Mouse (Mus musculus) liver, embryonic 11.5 days (tissue): ENCODE results near the gene Chst4. TPM values are rescaled to one million over a fixed set of nuclear protein-coding genes. Genes with fewer than 3 reads are reported as not detected.

ENCODE experiments used
- ATAC-seq: fragments of 200-750 bp; cut with Nextera tagmentation; replicated peaks from 2 replicates; pipeline ENCODE4 v1.8.0; 2017; ENCODE audit warnings: moderate number of reproducible peaks, mild to moderate bottlenecking, moderate TSS enrichment, moderate library complexity; ENCODE audit not compliant: low FRiP score
- DNase-seq: peaks from one replicate; pipeline ENCODE4 v3.0.0-alpha.2; 2017; ENCODE audit warnings: low spot score
- H3K27ac ChIP-seq: fragments of 300-500 bp; sonication (generic); 2 replicates; pipeline ENCODE4 v1.5.1; 2014; ENCODE audit warnings: mild to moderate bottlenecking, low read depth, low read length, control low read depth
- H3K27me3 ChIP-seq: fragments of 300-500 bp; sonication (generic); replicated peaks from 2 replicates; pipeline ENCODE4 v1.6.1; 2014; ENCODE audit warnings: low read length, mixed read lengths; ENCODE audit not compliant: control insufficient read depth, insufficient read depth
- H3K36me3 ChIP-seq: fragments of 300-500 bp; sonication (generic); 2 replicates; pipeline ENCODE4 v1.6.1; 2014; ENCODE audit warnings: mild to moderate bottlenecking, low read length, moderate library complexity, mixed read lengths; ENCODE audit not compliant: control insufficient read depth, insufficient read depth
- H3K4me1 ChIP-seq: fragments of 300-500 bp; sonication (generic); replicated peaks from 2 replicates; pipeline ENCODE4 v1.6.1; 2014; ENCODE audit warnings: low read length, mixed read lengths; ENCODE audit not compliant: control insufficient read depth, insufficient read depth
- H3K4me2 ChIP-seq: fragments of 300-500 bp; sonication (generic); 2 replicates; pipeline ENCODE4 v1.6.1; 2014; ENCODE audit warnings: mild to moderate bottlenecking, control low read depth, moderate library complexity
- H3K4me3 ChIP-seq: fragments of 300-500 bp; sonication (generic); 2 replicates; pipeline ENCODE4 v1.5.1; 2014; ENCODE audit warnings: low read depth, low read length, control low read depth
- H3K9ac ChIP-seq: fragments of 300-500 bp; sonication (generic); 2 replicates; pipeline ENCODE4 v1.6.1; 2014; ENCODE audit warnings: low read depth, low read length, control low read depth
- H3K9me3 ChIP-seq: fragments of 300-500 bp; sonication (generic); 2 replicates; pipeline ENCODE4 v1.6.1; 2016; ENCODE audit warnings: low read length, inconsistent platforms, mixed read lengths; ENCODE audit not compliant: control insufficient read depth
- WGBS: fragments of 180-500 bp; shearing (Covaris S2); extraction: QIAGEN DNeasy Blood & Tissue Kit; methylation state at CpG from one replicate; pipeline ENCODE4 v1.1.7; 2014; 5-methylcytosine and 5-hydroxymethylcytosine counted together
- polyA plus RNA-seq: library from polyadenylated mRNA; unstranded; fragments of >200 nt; fragmentation: Nextera tagmentation; extraction: Ambion mirVana; gene quantifications from 2 replicates; pipeline ENCODE4 v1.2.1, GENCODE M21; 2014

Chst4 gene
- polyA plus RNA-seq, 1 experiment from 2014 or later = not detected

- no peak for ATAC-seq
- WGBS = 85% methylated on average over 9 of the region's 9 CpGs
- H3K27me3 ChIP-seq = no peaks in the 10 kb centered on the region
- H3K9ac ChIP-seq = no peak overlapping the region
- H3K9me3 ChIP-seq = no peaks in the 10 kb centered on the region
- DNase-seq = no peak
- no peaks in the 10 kb centered on the region for H3K36me3 ChIP-seq
- H3K4me2 ChIP-seq = no peak overlapping the region
- H3K27ac ChIP-seq = no peak overlapping the region
- H3K4me3 ChIP-seq = no peak overlapping the region
- H3K4me1 ChIP-seq = no peaks in the 10 kb centered on the region
Observed at GRCm38 (mm10) chr8:109997381-109997780, 42.2 kb downstream of the Chst4 start.

GRCm38 (mm10) chr8:109992951-109993350, 46.6 kb downstream of the Chst4 start:
- Histone ChIP-seq H3K27me3 (no peaks in the 10 kb centered on the region), H3K4me2 (no peak overlapping the region), H3K4me3 (no peak overlapping the region), H3K27ac (no peak overlapping the region), H3K9me3 (no peaks in the 10 kb centered on the region), H3K36me3 (no peaks in the 10 kb centered on the region), H3K4me1 (no peaks in the 10 kb centered on the region), H3K9ac (no peak overlapping the region)
- 63% methylated on average over 1 of the region's 1 CpGs for WGBS
- DNase-seq = no peak
- no peak for ATAC-seq

GRCm38 (mm10) chr8:109992166-109992565, 47.4 kb downstream of the Chst4 start:
- H3K9me3 ChIP-seq = no peaks in the 10 kb centered on the region
- H3K27ac ChIP-seq = no peak overlapping the region
- no peaks in the 10 kb centered on the region for H3K27me3 ChIP-seq
- no peak for ATAC-seq
- H3K4me1 ChIP-seq = no peaks in the 10 kb centered on the region
- no peak overlapping the region for H3K4me2 ChIP-seq
- no peak for DNase-seq
- H3K4me3 ChIP-seq = no peak overlapping the region
- no peak overlapping the region for H3K9ac ChIP-seq
- WGBS = 74% methylated on average over 5 of the region's 5 CpGs
- H3K36me3 ChIP-seq = no peaks in the 10 kb centered on the region

GRCm38 (mm10) chr8:109990224-109990623, 49.3 kb downstream of the Chst4 start, which contains the start of gene Tat:
TSS of gene Tat (plus strand) at chr8:109990437.
- Histone ChIP-seq H3K4me1 (no peaks in the 10 kb centered on the region), H3K27me3 (no peaks in the 10 kb centered on the region), H3K9ac (no peak within 1 kb of the TSS), H3K4me2 (no peak within 1 kb of the TSS), H3K27ac (no peak within 1 kb of the TSS), H3K9me3 (no peaks in the 10 kb centered on the region), H3K36me3 (no peaks in the 10 kb centered on the region), H3K4me3 (no peak within 1 kb of the TSS)
- 66% methylated on average over 8 of the region's 8 CpGs for WGBS
- ATAC-seq (no peak), DNase-seq (no peak)

GRCm38 (mm10) chr8:109989151-109989550, 50.4 kb downstream of the Chst4 start:
- no peak overlapping the region for H3K9ac ChIP-seq
- H3K27ac ChIP-seq = no peak overlapping the region
- 83% methylated on average over 8 of the region's 8 CpGs for WGBS
- H3K36me3 ChIP-seq = no peaks in the 10 kb centered on the region
- DNase-seq = no peak
- no peaks in the 10 kb centered on the region for H3K27me3 ChIP-seq
- H3K4me3 ChIP-seq = no peak overlapping the region
- H3K4me1 ChIP-seq = no peaks in the 10 kb centered on the region
- no peaks in the 10 kb centered on the region for H3K9me3 ChIP-seq
- H3K4me2 ChIP-seq = no peak overlapping the region
- no peak for ATAC-seq

- WGBS = 76% methylated on average over 7 of the region's 7 CpGs
- Histone ChIP-seq H3K4me2 (no peak overlapping the region), H3K9me3 (no peaks in the 10 kb centered on the region), H3K36me3 (no peaks in the 10 kb centered on the region), H3K27ac (no peak overlapping the region), H3K4me1 (no peaks in the 10 kb centered on the region), H3K27me3 (no peaks in the 10 kb centered on the region), H3K4me3 (no peak overlapping the region), H3K9ac (no peak overlapping the region)
- no peak for ATAC-seq
- no peak for DNase-seq
Observed at GRCm38 (mm10) chr8:109987776-109988175, 51.8 kb downstream of the Chst4 start.

GRCm38 (mm10) chr8:109986384-109986783, 53.2 kb downstream of the Chst4 start:
- Histone ChIP-seq H3K9ac (no peak overlapping the region), H3K4me3 (no peak overlapping the region), H3K27me3 (no peaks in the 10 kb centered on the region), H3K27ac (no peak overlapping the region), H3K4me2 (no peak overlapping the region), H3K36me3 (no peaks in the 10 kb centered on the region), H3K9me3 (no peaks in the 10 kb centered on the region), H3K4me1 (no peaks in the 10 kb centered on the region)
- WGBS = 61% methylated on average over 7 of the region's 7 CpGs
- no peak for ATAC-seq
- DNase-seq = no peak

GRCm38 (mm10) chr8:109983944-109984343, 55.6 kb downstream of the Chst4 start:
- H3K4me3 ChIP-seq = no peak overlapping the region
- H3K4me2 ChIP-seq = no peak overlapping the region
- no peak for ATAC-seq
- no peaks in the 10 kb centered on the region for H3K36me3 ChIP-seq
- H3K27ac ChIP-seq = no peak overlapping the region
- DNase-seq = no peak
- no peaks in the 10 kb centered on the region for H3K9me3 ChIP-seq
- 56% methylated on average over 5 of the region's 5 CpGs for WGBS
- H3K4me1 ChIP-seq = no peaks in the 10 kb centered on the region
- no peak overlapping the region for H3K9ac ChIP-seq
- no peaks in the 10 kb centered on the region for H3K27me3 ChIP-seq

- DNase-seq = no peak
- Histone ChIP-seq H3K9me3 (no peaks in the 10 kb centered on the region), H3K4me3 (no peak overlapping the region), H3K4me1 (no peaks in the 10 kb centered on the region), H3K27me3 (no peaks in the 10 kb centered on the region), H3K4me2 (no peak overlapping the region), H3K27ac (no peak overlapping the region), H3K9ac (no peak overlapping the region), H3K36me3 (no peaks in the 10 kb centered on the region)
- ATAC-seq = no peak
- 72% methylated on average over 15 of the region's 15 CpGs for WGBS
Observed at GRCm38 (mm10) chr8:109982386-109983105, 57.0 kb downstream of the Chst4 start.
